Mouse (Mus musculus) heart, adult 2 months (tissue): ENCODE measurements around the gene Efna2. TPM values are rescaled to one million over a fixed set of nuclear protein-coding genes. Genes with fewer than 3 reads are reported as not detected.

ENCODE experiments used
- DNase-seq, 2 experiments: peaks; one replicate each; pipeline ENCODE4 v3.0.0; 2021
- H3K27ac ChIP-seq: fragments of 200-600 bp; 2 replicates; pipeline ENCODE4 v1.8.1; 2022
- H3K27me3 ChIP-seq: fragments of 200-500 bp; 2 replicates; pipeline ENCODE4 v1.6.1; 2012; ENCODE audit warnings: mild to moderate bottlenecking, low read length, inconsistent platforms, mixed read lengths; ENCODE audit not compliant: control insufficient read depth, insufficient read depth
- H3K36me3 ChIP-seq: fragments of 200-500 bp; 2 replicates; pipeline ENCODE4 v1.6.1; 2012; ENCODE audit warnings: low read length, inconsistent platforms; ENCODE audit not compliant: control insufficient read depth, insufficient read depth
- H3K4me1 ChIP-seq: fragments of 200-500 bp; 2 replicates; pipeline ENCODE4 v1.6.1; 2011; ENCODE audit warnings: low read length; ENCODE audit not compliant: control insufficient read depth, insufficient read depth
- H3K4me3 ChIP-seq: fragments of 200-600 bp; 2 replicates; pipeline ENCODE4 v1.8.1; 2022
- H3K79me2 ChIP-seq: fragments of 200-500 bp; replicated peaks from 2 replicates; pipeline ENCODE4 v1.6.1; 2012; ENCODE audit warnings: mild to moderate bottlenecking, inconsistent platforms, low read length, moderate library complexity, mixed read lengths; ENCODE audit not compliant: control insufficient read depth, insufficient read depth
- H3K9ac ChIP-seq: fragments of 200-500 bp; 2 replicates; pipeline ENCODE4 v1.6.1; 2012; ENCODE audit warnings: low read depth, mild to moderate bottlenecking, control low read depth, inconsistent platforms, low read length, mixed read lengths
- CTCF ChIP-seq: fragments of 200-600 bp; IDR thresholded peaks from 2 replicates; pipeline ENCODE4 v1.8.1; 2022; ENCODE audit warnings: antibody characterized with exemption, mild to moderate bottlenecking, moderate library complexity
- EP300 ChIP-seq: fragments of 200-500 bp; IDR thresholded peaks from 2 replicates; pipeline ENCODE4 v1.6.1; 2011; ENCODE audit warnings: low read depth, low read length, control low read depth; ENCODE audit not compliant: insufficient read depth
- POLR2A ChIP-seq: fragments of 200-500 bp; IDR thresholded peaks from 2 replicates; pipeline ENCODE4 v1.6.1; 2011; ENCODE audit warnings: mild to moderate bottlenecking, low read depth, low read length, control low read depth; ENCODE audit not compliant: insufficient read depth
- WGBS: fragments of 180-500 bp; shearing (Covaris S2); methylation state at CpG from one replicate; pipeline ENCODE4 v1.1.7; 2018; 5-methylcytosine and 5-hydroxymethylcytosine counted together
- intact Hi-C: fragments of 180-260 bp; cut with DNase I; formaldehyde crosslinking; loops from one replicate; pipeline ENCODE4 v1.15.1; 2025
- polyA plus RNA-seq: library from polyadenylated mRNA; depleted of rRNA; stranded (reverse); fragments of >200 nt; gene quantifications from 2 replicates; pipeline ENCODE4 v1.2.3, GENCODE M21; 2012; rRNA removed
- total RNA-seq, 2 experiments: library from RNA; stranded (reverse); gene quantifications; 2 replicates each; pipeline ENCODE4 v1.2.3; 2021

Gene Efna2
- total and polyA plus RNA-seq, 3 experiments: 0.86 to 1.7 (median 1.1) TPM

- DNase-seq: no peak
- H3K36me3 ChIP-seq: no peaks in the 10 kb centered on the region
- peak overlapping the region; percentile 65 for H3K9ac ChIP-seq
- no peaks in the 10 kb centered on the region for H3K79me2 ChIP-seq
- intact Hi-C loops: loop anchor here (2.0 to 5.0 kb wide), 3 partner anchors 22 to 50 kb away; partner anchors contain the start of genes Efna2 and Ndufs7
- 8% methylated on average over 10 of the region's 10 CpGs for WGBS
- H3K4me1 ChIP-seq: no peaks in the 10 kb centered on the region; the same call in 1 of the 2 replicates
- TF ChIP-seq POLR2A (no peak), CTCF (no peak)
- H3K27me3 ChIP-seq: no peaks in the 10 kb centered on the region
- H3K4me3 ChIP-seq: peak overlapping the region; percentile 79
- peak overlapping the region; percentile 88 for H3K27ac ChIP-seq
Observed at GRCm38 (mm10) chr10:80227166-80227539, 47.9 kb downstream of the Efna2 start.

- no peaks in the 10 kb centered on the region; the same call in 1 of the 2 replicates for H3K4me1 ChIP-seq
- H3K9ac ChIP-seq: no peak overlapping the region
Observed at GRCm38 (mm10) chr10:80227877-80228775, 48.8 kb downstream of the Efna2 start.

GRCm38 (mm10) chr10:80236145-80236825 lies 57.0 kb downstream of the Efna2 start:
- 92% methylated on average over 13 of the region's 13 CpGs for WGBS

More at GRCm38 (mm10) chr10:80227877-80228775, 48.8 kb downstream of the Efna2 start:
- TF ChIP-seq POLR2A: no peak
- TF ChIP-seq EP300: no peak
- TF ChIP-seq CTCF: no peak
- Histone ChIP-seq H3K79me2 (no peaks in the 10 kb centered on the region), H3K36me3 (no peaks in the 10 kb centered on the region), H3K27me3 (no peaks in the 10 kb centered on the region), H3K4me3 (no peak overlapping the region), H3K27ac (no peak overlapping the region)
- WGBS: 45% methylated on average over 15 of the region's 15 CpGs
- intact Hi-C loops: loop anchor here (2.0 to 5.0 kb wide), 3 partner anchors 21 to 51 kb away; partner anchors contain the start of genes Efna2 and Ndufs7
- no peak for DNase-seq

GRCm38 (mm10) chr10:80237020-80237419 lies 57.7 kb downstream of the Efna2 start:
- TF ChIP-seq EP300 (no peak), POLR2A (no peak), CTCF (no peak)
- Histone ChIP-seq H3K79me2 (no peaks in the 10 kb centered on the region), H3K27ac (no peak overlapping the region), H3K27me3 (no peaks in the 10 kb centered on the region), H3K4me3 (no peak overlapping the region), H3K36me3 (no peaks in the 10 kb centered on the region), H3K4me1 (no peaks in the 10 kb centered on the region), H3K9ac (no peak overlapping the region)
- intact Hi-C loops: no loop called here
- 89% methylated on average over 4 of the region's 4 CpGs for WGBS
- DNase-seq: no peak

More at GRCm38 (mm10) chr10:80236145-80236825, 57.0 kb downstream of the Efna2 start:
- no peak overlapping the region for H3K27ac ChIP-seq
- H3K4me3 ChIP-seq: no peak overlapping the region
- no peaks in the 10 kb centered on the region for H3K79me2 ChIP-seq
- TF ChIP-seq EP300 (no peak), CTCF (no peak), POLR2A (no peak)
- no peaks in the 10 kb centered on the region for H3K4me1 ChIP-seq
- intact Hi-C loops: no loop called here
- H3K27me3 ChIP-seq: no peaks in the 10 kb centered on the region
- no peak for DNase-seq
- no peaks in the 10 kb centered on the region for H3K36me3 ChIP-seq
- no peak overlapping the region for H3K9ac ChIP-seq

- no peak overlapping the region for H3K9ac ChIP-seq
- no peaks in the 10 kb centered on the region for H3K79me2 ChIP-seq
- H3K4me3 ChIP-seq: no peak overlapping the region
- no peak for TF ChIP-seq CTCF
- TF ChIP-seq POLR2A: no peak
- no peak for TF ChIP-seq EP300
- H3K27me3 ChIP-seq: no peaks in the 10 kb centered on the region
- no peaks in the 10 kb centered on the region for H3K4me1 ChIP-seq
- no peak for DNase-seq
- no peaks in the 10 kb centered on the region for H3K36me3 ChIP-seq
- intact Hi-C loops: no loop called here
- H3K27ac ChIP-seq: no peak overlapping the region
- 98% methylated on average over 3 of the region's 3 CpGs for WGBS
Observed at GRCm38 (mm10) chr10:80238306-80238705, 59.0 kb downstream of the Efna2 start.

Other genes starting within 250 kb of the Efna2 start
- gene Wdr18, start 219.3 kb upstream of the Efna2 start, total RNA-seq: 10 to 100 TPM; 27.8 to 29.4 TPM
- gene Wdr18, start 219.3 kb upstream of the Efna2 start, polyA plus RNA-seq: 31.7 and 32.2 TPM in 2 replicates
- gene Grin3b, start 208.8 kb upstream of the Efna2 start, total RNA-seq: under 1 TPM; 0.20 to 0.31 TPM
- gene Grin3b, start 208.8 kb upstream of the Efna2 start, polyA plus RNA-seq: 0.20 and 0.29 TPM in 2 replicates
- gene Tmem259, start 195.2 kb upstream of the Efna2 start, total RNA-seq: 100 to 1,000 TPM; 109 to 124 TPM
- 184 and 220 TPM in 2 replicates for gene Tmem259, start 195.2 kb upstream of the Efna2 start, polyA plus RNA-seq
- gene Cnn2, start 190.9 kb upstream of the Efna2 start, total RNA-seq: 10 to 100 TPM; 30.2 to 39.3 TPM
- 52.5 and 60.7 TPM in 2 replicates for gene Cnn2, start 190.9 kb upstream of the Efna2 start, polyA plus RNA-seq
- 1 to 10 TPM; 6.6 to 8.0 TPM for gene Abca7, start 183.0 kb upstream of the Efna2 start, total RNA-seq
- 9.2 and 10.8 TPM in 2 replicates for gene Abca7, start 183.0 kb upstream of the Efna2 start, polyA plus RNA-seq
- 1 to 10 TPM; 3.5 to 5.1 TPM for gene Arhgap45, start 162.8 kb upstream of the Efna2 start, total RNA-seq
- gene Arhgap45, start 162.8 kb upstream of the Efna2 start, polyA plus RNA-seq: 8.9 and 16.6 TPM in 2 replicates
- gene Polr2e, start 139.7 kb upstream of the Efna2 start, total RNA-seq: 10 to 100 TPM; 78.3 to 89.8 TPM
- 182 and 194 TPM in 2 replicates for gene Polr2e, start 139.7 kb upstream of the Efna2 start, polyA plus RNA-seq
- gene Gpx4, start 132.3 kb upstream of the Efna2 start, total RNA-seq: 1,000 to 10,000 TPM in 1 of 2 experiments, 100 to 1,000 TPM in 1; 832 to 1,055 TPM
- 860 and 993 TPM in 2 replicates for gene Gpx4, start 132.3 kb upstream of the Efna2 start, polyA plus RNA-seq
- gene Sbno2, start 73.9 kb upstream of the Efna2 start, total RNA-seq: 10 to 100 TPM; 10.6 to 11.2 TPM
- gene Sbno2, start 73.9 kb upstream of the Efna2 start, polyA plus RNA-seq: 16.9 and 18.0 TPM in 2 replicates
- 100 to 1,000 TPM; 140 to 161 TPM for gene Stk11, start 63.7 kb upstream of the Efna2 start, total RNA-seq
- gene Stk11, start 63.7 kb upstream of the Efna2 start, polyA plus RNA-seq: 127 and 144 TPM in 2 replicates
- gene Atp5d, start 40.9 kb upstream of the Efna2 start, total RNA-seq: 1,000 to 10,000 TPM; 1,015 to 1,150 TPM
- 1,139 and 1,938 TPM in 2 replicates for gene Atp5d, start 40.9 kb upstream of the Efna2 start, polyA plus RNA-seq
- gene Cbarp, start 38.6 kb upstream of the Efna2 start, total RNA-seq: 1 to 10 TPM; 3.9 to 4.9 TPM
- 3.0 and 4.3 TPM in 2 replicates for gene Cbarp, start 38.6 kb upstream of the Efna2 start, polyA plus RNA-seq
- 100 to 1,000 TPM in 1 of 2 experiments, 10 to 100 TPM in 1; 96.2 to 102 TPM for gene Midn, start 31.2 kb upstream of the Efna2 start, total RNA-seq
- 50.1 and 74.5 TPM in 2 replicates for gene Midn, start 31.2 kb upstream of the Efna2 start, polyA plus RNA-seq
- gene Cirbp, start 13.5 kb upstream of the Efna2 start, total RNA-seq: 10 to 100 TPM; 34.2 to 43.2 TPM
- 62.5 and 85.8 TPM in 2 replicates for gene Cirbp, start 13.5 kb upstream of the Efna2 start, polyA plus RNA-seq
- gene 1600002K03Rik, start 6.5 kb upstream of the Efna2 start, total RNA-seq: 1 to 10 TPM; 5.9 to 6.0 TPM
- gene 1600002K03Rik, start 6.5 kb upstream of the Efna2 start, polyA plus RNA-seq: 5.6 and 6.3 TPM in 2 replicates
- 10 to 100 TPM; 11.1 to 11.8 TPM for gene Mum1, start 47.0 kb downstream of the Efna2 start, total RNA-seq
- 18.0 and 19.4 TPM in 2 replicates for gene Mum1, start 47.0 kb downstream of the Efna2 start, polyA plus RNA-seq
- 1,000 to 10,000 TPM in 1 of 2 experiments, 100 to 1,000 TPM in 1; 943 to 1,108 TPM for gene Ndufs7, start 69.6 kb downstream of the Efna2 start, total RNA-seq
- 1,263 and 1,990 TPM in 2 replicates for gene Ndufs7, start 69.6 kb downstream of the Efna2 start, polyA plus RNA-seq
- gene Gamt, start 81.5 kb downstream of the Efna2 start, total RNA-seq: 1 to 10 TPM; 8.3 to 8.4 TPM
- 8.0 and 11.0 TPM in 2 replicates for gene Gamt, start 81.5 kb downstream of the Efna2 start, polyA plus RNA-seq
- gene Dazap1, start 82.0 kb downstream of the Efna2 start, total RNA-seq: 10 to 100 TPM; 56.4 to 57.9 TPM
- 37.6 and 41.0 TPM in 2 replicates for gene Dazap1, start 82.0 kb downstream of the Efna2 start, polyA plus RNA-seq
- 100 to 1,000 TPM; 748 to 861 TPM for gene Rps15, start 113.0 kb downstream of the Efna2 start, total RNA-seq
- gene Rps15, start 113.0 kb downstream of the Efna2 start, polyA plus RNA-seq: 880 and 1,041 TPM in 2 replicates
- gene Apc2, start 116.5 kb downstream of the Efna2 start, total RNA-seq: 1 to 10 TPM; 2.3 to 2.6 TPM
- 2.4 and 2.7 TPM in 2 replicates for gene Apc2, start 116.5 kb downstream of the Efna2 start, polyA plus RNA-seq
- 10 to 100 TPM; 13.3 to 14.5 TPM for gene 2310011J03Rik, start 141.1 kb downstream of the Efna2 start, total RNA-seq
- 27.3 and 28.9 TPM in 2 replicates for gene 2310011J03Rik, start 141.1 kb downstream of the Efna2 start, polyA plus RNA-seq
- 1 to 10 TPM; 1.4 to 1.8 TPM for gene Pcsk4, start 150.0 kb downstream of the Efna2 start, total RNA-seq
- 4.5 and 4.9 TPM in 2 replicates for gene Pcsk4, start 150.0 kb downstream of the Efna2 start, polyA plus RNA-seq
- gene Reep6, start 150.5 kb downstream of the Efna2 start, total RNA-seq: 1 to 10 TPM; 2.8 to 3.6 TPM
- gene Reep6, start 150.5 kb downstream of the Efna2 start, polyA plus RNA-seq: 2.9 and 4.1 TPM in 2 replicates
- 10 to 100 TPM; 71.9 to 84.5 TPM for gene Adamtsl5, start 168.9 kb downstream of the Efna2 start, total RNA-seq
- 80.9 and 85.2 TPM in 2 replicates for gene Adamtsl5, start 168.9 kb downstream of the Efna2 start, polyA plus RNA-seq
- under 1 TPM; 0.50 to 0.63 TPM for gene Plk5, start 177.0 kb downstream of the Efna2 start, total RNA-seq
- gene Plk5, start 177.0 kb downstream of the Efna2 start, polyA plus RNA-seq: 2.0 and 2.7 TPM in 2 replicates
- 1 to 10 TPM; 7.3 to 7.5 TPM for gene Mex3d, start 208.2 kb downstream of the Efna2 start, total RNA-seq
- gene Mex3d, start 208.2 kb downstream of the Efna2 start, polyA plus RNA-seq: 5.8 and 7.9 TPM in 2 replicates
- gene Mbd3, start 220.1 kb downstream of the Efna2 start, total RNA-seq: 10 to 100 TPM; 86.5 to 95.2 TPM
- 91.4 and 95.1 TPM in 2 replicates for gene Mbd3, start 220.1 kb downstream of the Efna2 start, polyA plus RNA-seq
- gene Uqcr11, start 227.3 kb downstream of the Efna2 start, total RNA-seq: 1,000 to 10,000 TPM; 1,743 to 1,981 TPM
- 5,192 and 5,251 TPM in 2 replicates for gene Uqcr11, start 227.3 kb downstream of the Efna2 start, polyA plus RNA-seq